Mouse (Mus musculus) kidney, adult 9 months (tissue): ENCODE results near the gene Ffar4.
A peak's percentile ranks its signal among the peaks of the same experiment; 100 is the strongest.

Experiments
- DNase-seq: peaks from one replicate; pipeline ENCODE4 v3.0.0; 2022

The Ffar4 gene

DNA sequence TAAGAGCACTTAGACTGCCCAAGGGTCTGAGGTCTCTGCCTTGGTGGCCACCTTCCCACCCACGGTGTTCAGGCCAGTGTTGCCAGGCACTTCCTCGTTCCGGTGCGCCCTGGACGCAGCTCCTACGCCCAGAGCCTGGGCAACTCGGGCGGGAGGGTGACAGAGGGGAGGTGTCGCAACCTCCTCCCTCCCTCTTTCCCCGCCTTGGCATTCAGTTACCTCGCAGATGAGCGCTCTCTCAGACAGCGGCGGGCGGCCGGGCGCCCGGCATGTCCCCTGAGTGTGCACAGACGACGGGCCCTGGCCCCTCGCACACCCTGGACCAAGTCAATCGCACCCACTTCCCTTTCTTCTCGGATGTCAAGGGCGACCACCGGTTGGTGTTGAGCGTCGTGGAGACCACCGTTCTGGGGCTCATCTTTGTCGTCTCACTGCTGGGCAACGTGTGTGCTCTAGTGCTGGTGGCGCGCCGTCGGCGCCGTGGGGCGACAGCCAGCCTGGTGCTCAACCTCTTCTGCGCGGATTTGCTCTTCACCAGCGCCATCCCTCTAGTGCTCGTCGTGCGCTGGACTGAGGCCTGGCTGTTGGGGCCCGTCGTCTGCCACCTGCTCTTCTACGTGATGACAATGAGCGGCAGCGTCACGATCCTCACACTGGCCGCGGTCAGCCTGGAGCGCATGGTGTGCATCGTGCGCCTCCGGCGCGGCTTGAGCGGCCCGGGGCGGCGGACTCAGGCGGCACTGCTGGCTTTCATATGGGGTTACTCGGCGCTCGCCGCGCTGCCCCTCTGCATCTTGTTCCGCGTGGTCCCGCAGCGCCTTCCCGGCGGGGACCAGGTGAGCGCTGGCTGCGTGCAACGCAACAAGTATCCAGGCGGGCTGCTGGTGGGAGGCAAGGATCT is at the start of gene Ffar4:
Gene Ffar4 (plus strand): TSS at position 214 of the 901 bp plus-strand sequence.
- DNase-seq = no peak

DNA sequence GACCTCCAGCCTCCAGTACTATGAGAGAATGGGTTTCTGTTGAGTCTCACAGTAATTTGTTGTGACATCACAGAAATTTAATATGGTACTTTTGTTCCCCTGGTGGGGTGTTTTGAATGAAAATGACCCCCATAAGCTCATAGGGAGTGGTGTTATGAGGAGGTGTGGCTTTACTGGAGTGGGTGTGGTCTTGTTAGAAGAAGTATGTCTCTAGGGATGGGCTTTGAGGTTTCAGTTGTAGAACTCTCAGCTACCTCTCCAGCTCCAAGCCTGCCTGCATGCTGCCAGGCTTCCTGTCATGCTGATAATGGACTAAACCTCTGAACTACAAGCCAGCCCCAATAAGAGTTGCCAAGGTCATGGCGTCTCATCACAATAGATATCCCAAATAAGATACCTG is 47.2 kb upstream of the Ffar4 start:
- no peak for DNase-seq

DNA sequence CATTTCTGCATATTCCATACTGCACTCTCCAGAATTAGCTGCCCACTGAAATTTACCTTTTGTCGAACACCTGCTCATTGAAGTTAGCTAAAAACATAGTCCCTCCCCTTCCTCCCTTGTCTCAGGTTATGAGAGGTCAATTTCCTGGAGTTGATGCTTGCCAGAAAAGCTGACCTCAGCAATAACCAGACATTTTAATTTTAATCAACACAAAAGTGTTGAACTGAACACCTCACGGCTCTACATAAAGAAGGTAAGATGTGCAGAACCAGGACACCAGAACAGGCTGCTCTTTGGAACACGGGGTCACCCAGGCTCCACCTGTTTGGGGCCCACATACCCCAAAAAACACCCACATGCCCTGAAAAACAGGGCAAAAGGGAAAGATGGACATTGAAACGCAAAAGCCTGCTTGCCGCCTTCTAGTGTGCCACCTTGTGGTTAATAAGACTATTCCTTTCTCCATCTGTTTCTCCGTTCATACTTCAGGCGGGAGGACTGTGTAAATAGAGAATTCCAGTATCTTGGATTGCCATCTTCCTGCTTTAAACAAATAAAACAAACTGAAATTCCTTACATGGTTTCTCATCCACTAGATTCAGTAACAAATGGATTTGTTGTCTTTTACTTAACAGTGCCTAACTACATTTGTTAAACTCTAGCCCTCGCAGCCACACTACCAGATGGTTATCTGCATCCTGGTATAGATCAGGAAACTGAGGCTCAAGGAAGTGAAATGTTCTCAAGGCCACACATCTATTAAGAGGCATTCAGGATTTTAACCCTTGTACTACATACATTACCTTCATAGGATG is 43.4 kb upstream of the Ffar4 start:
- peak; percentile 43 for DNase-seq

DNA sequence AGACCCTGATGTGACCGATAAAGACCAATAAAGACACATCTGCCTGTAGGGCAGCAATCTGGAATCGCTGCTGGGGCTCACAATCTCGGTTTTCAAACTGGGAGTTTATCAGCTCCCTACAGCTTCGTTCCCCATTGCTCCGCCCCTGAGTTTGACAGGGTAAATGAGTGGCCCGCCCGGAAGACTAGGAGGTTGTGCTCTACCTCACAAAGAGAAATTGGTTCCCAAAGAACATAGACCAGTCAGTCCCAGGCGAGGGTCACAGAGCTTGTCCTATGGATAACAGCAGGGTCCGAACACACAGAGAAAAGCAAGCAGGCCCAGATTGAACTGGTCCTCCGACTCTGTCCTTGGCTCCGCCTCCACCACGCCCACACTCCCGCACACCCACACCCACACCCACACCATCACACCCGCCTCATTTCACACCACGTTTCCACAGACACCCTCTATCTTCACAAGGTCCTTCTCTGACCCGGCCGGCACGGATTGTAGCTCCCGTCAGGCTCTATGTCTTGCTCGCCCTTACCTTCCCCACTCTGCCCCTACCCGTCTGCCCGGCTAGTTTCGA is 42.6 kb upstream of the Ffar4 start:
- DNase-seq = no peak

GRCm38 (mm10) chr19:38054720-38055192 is 42.1 kb upstream of the Ffar4 start, which contains the start of gene Cep55:
Gene Cep55, plus strand, starts transcription at chr19:38055011.
- DNase-seq = peak; percentile 97

DNA sequence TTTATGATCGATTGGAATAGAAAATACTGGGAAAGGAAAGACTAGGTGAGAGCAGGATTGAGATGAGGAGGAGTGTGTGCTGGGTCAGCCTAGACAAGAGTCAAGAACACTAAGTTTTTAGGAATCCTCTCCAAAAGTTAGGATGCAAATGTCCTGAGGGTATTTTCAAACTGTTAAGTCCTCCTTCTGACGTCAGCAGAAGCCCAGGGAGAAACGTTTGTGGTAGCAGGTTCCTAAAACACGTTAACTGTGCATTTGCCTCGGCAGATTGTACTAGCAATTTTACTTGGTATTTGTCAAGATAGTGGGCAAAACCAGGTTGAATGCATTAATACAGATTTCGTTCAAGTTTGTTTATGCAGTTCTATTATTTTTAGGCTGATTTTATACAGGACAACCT is 41.1 kb upstream of the Ffar4 start:
- no peak for DNase-seq

DNA sequence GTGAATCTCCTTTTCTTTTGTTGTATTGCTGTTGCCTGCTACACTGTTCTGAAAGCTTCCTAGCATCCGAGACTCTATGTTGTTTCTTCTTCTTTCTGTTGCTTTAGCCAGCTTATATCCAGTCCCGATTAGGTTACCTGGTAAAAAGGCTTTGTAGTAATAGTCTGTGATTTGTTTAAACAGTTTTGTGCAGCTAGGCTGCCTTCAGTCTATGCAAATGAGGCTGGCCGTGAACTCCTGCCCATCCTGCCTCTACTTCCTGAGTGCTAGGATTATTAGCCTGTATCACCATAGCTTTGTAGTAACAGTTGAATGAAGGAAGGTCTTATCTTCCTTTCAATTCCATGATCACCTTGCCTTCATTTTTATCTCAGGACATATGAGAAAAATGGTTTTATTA is 40.6 kb upstream of the Ffar4 start:
- no peak for DNase-seq

- no peak for DNase-seq
Observed at GRCm38 (mm10) chr19:38056931-38057330, 39.9 kb upstream of the Ffar4 start.

GRCm38 (mm10) chr19:38063201-38063600 is 33.7 kb upstream of the Ffar4 start:
- no peak for DNase-seq

DNA sequence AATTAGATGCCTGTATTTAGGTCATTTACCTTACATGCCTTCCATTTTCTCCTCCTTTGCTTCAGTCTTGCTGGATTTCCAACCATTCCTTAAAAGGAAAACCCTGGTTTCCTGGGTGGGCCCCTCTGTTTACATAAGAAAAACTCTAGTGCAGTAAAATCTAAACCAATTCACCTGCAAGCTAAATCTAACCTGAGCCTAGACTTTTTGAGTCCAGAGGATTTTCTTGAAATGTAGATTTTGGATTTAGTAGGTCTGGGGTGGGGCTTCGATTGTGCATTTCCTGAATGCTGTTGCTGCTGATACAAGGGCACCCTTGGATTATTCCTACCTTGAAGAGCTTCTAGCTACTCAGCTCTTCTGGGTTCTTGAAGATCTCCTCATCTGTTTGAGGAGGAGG is 32.8 kb upstream of the Ffar4 start:
- DNase-seq = no peak

DNA sequence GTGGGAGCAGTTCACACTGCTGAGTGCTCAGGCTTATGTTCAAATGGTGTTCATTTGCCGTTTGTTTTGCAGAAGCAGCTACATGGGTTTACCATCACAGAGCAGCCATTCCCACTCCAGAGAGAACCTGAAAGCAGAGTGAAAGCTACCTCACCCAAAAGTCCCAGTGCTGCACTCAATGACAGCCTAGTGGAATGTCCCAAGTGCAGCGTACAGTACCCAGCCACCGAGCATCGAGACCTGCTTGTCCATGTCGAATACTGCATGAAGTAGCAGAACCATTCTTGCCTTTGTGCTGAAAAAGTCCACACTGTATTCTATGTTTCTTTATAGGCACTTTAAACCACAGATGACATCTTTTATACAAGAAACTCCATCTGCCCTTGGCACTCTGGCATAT is 23.6 kb upstream of the Ffar4 start:
- DNase-seq = no peak

DNA sequence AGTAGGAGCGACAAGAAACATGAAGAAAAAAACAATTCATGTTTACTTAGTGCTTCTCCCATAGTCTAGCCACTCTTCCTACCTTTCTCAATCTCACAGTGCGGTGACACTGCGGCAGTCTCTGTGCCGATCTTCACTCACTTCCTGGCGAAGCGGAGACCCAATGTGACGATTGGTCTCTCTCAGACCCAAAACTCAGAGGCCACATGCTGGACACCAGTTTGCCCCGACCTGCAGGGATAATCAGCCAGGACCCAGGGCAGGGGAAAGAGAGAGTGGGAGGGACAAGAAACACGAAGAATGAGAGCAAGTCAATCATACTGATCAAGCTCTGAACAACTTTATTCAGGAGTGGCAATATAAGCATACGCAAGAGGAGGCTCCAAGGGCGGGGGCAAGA is 21.8 kb upstream of the Ffar4 start:
- no peak for DNase-seq

DNA sequence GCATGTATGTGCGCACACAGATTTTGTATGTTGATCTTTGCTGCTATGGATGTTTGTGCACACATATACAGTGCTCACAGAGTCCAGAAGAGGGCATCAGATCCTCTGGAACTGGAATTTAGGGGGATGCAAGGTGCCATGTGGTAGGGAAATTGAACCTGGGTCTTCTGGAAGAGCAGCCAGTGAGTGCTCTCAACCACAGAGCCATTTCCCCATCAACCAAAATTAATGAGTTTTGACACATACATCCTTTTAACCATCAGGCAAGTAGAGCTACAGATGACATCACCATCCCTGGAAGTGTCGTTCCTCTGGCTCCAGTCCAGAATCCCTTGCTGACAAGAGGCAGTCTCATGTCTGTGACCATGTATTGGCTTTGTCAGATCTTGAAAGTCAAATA is 20.6 kb upstream of the Ffar4 start:
- no peak for DNase-seq

GRCm38 (mm10) chr19:38077851-38078540 is 18.9 kb upstream of the Ffar4 start:
- no peak for DNase-seq

DNA sequence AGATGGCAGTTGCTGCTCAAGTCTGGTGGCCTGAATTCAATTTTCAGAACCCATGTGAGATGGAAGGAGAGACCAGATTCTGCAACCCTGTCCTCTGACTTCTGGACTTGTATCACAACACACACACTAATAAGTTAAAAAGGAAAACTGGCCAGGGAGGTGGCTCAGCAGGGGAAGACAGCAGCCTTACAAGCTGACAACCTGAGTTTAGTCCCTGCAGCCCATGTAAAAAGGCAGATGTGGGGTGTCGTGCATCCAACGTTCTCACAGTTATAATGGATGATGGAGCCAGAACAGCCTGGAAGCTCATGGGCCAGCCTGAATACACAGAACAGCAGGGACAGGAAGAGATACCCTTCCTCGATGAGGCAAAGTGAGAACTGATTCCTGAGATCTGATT is 15.5 kb upstream of the Ffar4 start:
- no peak for DNase-seq

- no peak for DNase-seq
Observed at GRCm38 (mm10) chr19:38082931-38083525, 13.8 kb upstream of the Ffar4 start.

- no peak for DNase-seq
Observed at GRCm38 (mm10) chr19:38085841-38086240, 11.0 kb upstream of the Ffar4 start.

DNA sequence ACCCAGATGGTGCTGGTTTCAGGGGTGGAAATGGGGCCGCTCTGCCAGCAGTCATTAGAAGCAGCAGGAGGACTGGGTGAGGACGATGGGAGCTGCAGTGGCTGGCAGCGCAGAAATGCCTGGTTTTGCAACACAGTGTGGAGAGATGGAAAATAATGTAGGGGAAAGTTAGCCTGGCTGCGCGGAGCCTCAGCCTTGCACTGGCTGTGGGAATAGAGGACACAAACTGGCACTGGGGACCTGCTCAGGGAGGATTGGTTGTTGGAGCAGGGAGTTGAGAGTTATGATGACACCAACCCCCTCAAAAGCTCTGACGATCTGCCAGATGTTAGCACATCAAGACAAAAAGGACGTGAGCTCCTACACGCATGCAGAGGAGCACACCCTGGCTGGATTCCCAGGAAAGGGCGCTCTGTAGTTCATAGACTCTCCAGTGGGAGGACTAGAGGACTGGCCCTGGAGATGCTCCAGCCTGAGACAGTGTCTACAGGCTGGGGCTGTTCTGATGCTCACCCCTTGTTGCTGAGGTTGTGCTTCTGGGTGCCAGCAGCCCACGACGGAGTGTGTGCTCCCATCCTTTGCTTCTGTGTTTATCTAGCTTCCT is 9.8 kb upstream of the Ffar4 start:
- DNase-seq = peak; percentile 23

GRCm38 (mm10) chr19:38089358-38089757 is 7.5 kb upstream of the Ffar4 start:
- DNase-seq = no peak

DNA sequence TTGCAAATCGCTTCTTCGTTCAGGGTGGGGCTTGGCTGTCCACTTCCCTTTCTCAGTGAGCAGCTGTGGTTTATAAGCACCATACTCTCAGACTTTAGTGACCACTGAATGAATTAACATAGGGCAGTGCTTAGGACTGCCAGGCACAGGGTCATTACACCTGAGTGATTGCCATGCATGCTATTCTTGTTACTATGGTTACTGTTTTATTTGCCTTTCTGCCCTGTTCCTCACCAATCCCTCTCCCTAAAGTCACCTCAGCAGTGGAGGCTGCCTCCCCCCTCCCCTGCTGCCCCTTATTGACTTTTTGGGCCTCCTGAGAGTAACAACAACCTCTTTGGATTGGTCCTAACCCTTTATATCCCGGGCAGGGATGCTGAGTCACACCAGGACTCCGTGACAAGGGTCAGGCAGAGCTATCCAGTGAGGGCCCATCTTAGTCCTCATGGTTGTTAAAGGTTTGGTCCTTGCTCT is 5.3 kb upstream of the Ffar4 start:
- no peak for DNase-seq

DNA sequence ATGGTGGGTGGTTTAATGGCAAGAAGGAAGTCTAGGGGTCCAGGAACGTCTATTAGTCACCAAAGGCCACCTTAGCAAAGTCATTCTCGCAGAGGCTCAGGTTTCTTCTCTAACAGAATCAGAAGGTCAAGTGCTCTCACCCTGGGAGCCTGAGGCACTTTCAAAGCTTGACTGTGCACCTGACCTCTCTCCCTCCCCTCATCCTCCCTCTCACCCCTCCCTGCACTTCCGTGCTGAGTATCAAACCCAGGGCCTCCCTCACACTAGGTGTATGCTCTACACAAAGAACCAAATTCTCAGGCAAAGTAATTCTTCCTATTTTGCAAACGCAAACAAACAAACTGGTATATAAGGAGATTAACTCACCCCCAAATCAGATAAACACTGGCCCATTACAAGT is 640 bp upstream of the Ffar4 start:
- DNase-seq = no peak

- DNase-seq = no peak
Observed at GRCm38 (mm10) chr19:38107871-38108270, 11.0 kb downstream of the Ffar4 start.
